Mouse (Mus musculus): ENCODE data around the gene Vmn1r201. TPM values are rescaled to one million over a fixed set of nuclear protein-coding genes. Genes with fewer than 3 reads are reported as not detected.

The Vmn1r201 gene
- not detected in 2 replicates for polyA plus RNA-seq (2012; rRNA removed)

DNA sequence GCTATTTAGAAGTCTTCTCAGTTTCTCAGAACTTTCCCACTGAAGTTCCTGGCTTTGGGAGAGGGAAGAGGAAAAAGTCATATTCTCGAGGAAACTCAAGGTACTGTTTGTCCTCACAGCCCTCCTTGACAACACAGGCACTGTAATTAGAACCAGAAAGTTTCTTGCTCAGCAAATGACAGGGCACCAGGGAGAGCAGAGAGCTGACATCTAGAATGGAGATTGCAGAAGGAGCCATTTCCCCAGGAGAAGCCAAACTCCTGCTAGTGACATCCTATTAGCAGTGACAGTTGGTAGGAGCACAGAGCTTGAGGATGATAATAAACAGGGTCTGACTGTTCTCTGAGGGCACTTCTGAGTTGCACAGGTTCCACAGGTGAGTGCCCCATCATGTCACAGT, at the start of gene Vmn1r201:
Vmn1r201 (plus strand) TSS at position 301 of the 400 bp plus-strand sequence.

DNA sequence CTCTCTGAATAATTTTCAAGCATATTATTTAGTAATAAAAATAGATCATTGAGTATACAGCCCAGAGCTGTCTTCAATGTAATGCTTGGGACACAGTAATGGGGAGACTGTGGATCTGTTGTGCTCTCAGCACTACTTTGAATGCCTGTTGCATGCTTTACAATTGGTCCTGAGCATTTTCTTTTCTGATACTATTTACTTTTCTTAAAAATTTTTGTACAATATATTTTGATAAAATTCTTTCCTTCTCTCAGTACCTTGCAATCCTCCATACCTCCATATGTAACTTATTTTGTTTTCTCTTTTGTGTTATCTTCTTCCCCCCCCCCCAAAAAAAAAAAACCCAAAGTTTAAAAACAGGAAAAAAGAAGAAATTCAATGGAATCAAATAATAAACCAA, 33.6 kb downstream of the Vmn1r201 start, which contains the start of gene Vmn1r202:
Vmn1r202 (minus strand) TSS at position 101 of the 400 bp plus-strand sequence.

DNA sequence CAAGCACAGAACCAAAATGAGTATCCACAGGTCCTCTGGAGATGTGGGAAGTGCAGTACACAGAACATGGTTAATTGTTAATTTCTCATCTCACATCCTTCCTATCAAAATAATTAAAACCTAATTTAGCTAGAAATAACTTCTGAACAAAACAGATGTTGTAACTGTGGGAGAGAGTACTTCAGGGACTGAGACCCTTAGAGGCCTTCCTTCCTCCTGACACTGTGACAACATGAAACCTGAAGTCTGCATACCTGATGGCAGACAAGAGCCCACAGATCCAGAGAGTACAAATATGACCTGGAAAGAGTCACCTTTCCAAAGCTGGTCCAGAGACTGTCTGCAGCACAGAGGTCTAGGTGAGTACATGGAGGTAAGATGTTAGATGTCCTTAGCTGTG, 46.1 kb downstream of the Vmn1r201 start, which contains the start of gene Vmn1r203:
Vmn1r203 (plus strand) TSS at position 301 of the 400 bp plus-strand sequence.

Other genes with a start within 250 kb of the Vmn1r201 start
- not detected in 2 replicates for gene Vmn1r193, start 248.8 kb upstream of the Vmn1r201 start, polyA plus RNA-seq (2012; rRNA removed)
- not detected in 2 replicates for gene Vmn1r194, start 227.7 kb upstream of the Vmn1r201 start, polyA plus RNA-seq (2012; rRNA removed)
- gene Vmn1r195, start 201.4 kb upstream of the Vmn1r201 start, polyA plus RNA-seq (2012; rRNA removed) = not detected in 2 replicates
- not detected in 2 replicates for gene Vmn1r196, start 182.0 kb upstream of the Vmn1r201 start, polyA plus RNA-seq (2012; rRNA removed)
- gene Vmn1r197, start 147.3 kb upstream of the Vmn1r201 start, polyA plus RNA-seq (2012; rRNA removed) = not detected in 2 replicates
- not detected in 2 replicates for gene Vmn1r198, start 121.6 kb upstream of the Vmn1r201 start, polyA plus RNA-seq (2012; rRNA removed)
- gene Vmn1r199, start 92.1 kb upstream of the Vmn1r201 start, polyA plus RNA-seq (2012; rRNA removed) = not detected in 2 replicates
- gene Vmn1r200, start 81.5 kb upstream of the Vmn1r201 start, polyA plus RNA-seq (2012; rRNA removed) = 0.05 TPM in 2 replicates
- 0.01 TPM in 1 of 2 replicates, not detected in the other for gene Vmn1r202, start 33.5 kb downstream of the Vmn1r201 start, polyA plus RNA-seq (2012; rRNA removed)
- gene Vmn1r203, start 46.2 kb downstream of the Vmn1r201 start, polyA plus RNA-seq (2012; rRNA removed) = not detected in 2 replicates
- gene Vmn1r204, start 81.3 kb downstream of the Vmn1r201 start, polyA plus RNA-seq (2012; rRNA removed) = not detected in 2 replicates
- gene Vmn1r205, start 121.1 kb downstream of the Vmn1r201 start, polyA plus RNA-seq (2012; rRNA removed) = not detected in 2 replicates
- gene Vmn1r206, start 152.3 kb downstream of the Vmn1r201 start, polyA plus RNA-seq (2012; rRNA removed) = not detected in 2 replicates

Measured in central nervous system, embryonic 18 days (tissue).